Mouse (Mus musculus): ENCODE data around the gene Fgd3.

Fgd3 gene

DNA sequence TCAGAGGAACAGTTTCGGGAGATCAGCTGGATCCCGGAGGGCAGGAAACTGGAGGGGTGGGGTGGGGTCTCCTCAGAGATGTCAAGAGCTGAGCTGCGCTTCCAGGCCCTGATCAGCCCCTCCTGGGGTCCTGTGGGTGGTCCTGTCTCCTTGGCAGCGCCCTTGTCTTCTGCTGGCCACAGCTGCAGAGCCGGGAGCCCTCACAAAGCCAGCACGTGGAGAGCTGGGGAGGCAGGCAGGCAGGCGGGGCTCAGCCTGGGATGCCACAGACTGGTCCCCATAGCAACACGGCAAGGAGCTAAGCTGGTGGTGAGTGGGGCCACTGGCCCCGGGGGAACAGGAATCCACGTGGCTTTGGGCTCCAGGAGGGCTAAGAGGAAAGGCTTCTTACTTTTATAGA, at the start of gene Fgd3:
Gene Fgd3, minus strand, starts transcription at position 272 of the 400 bp plus-strand sequence.
- DNase-seq, result no peak

GRCm38 (mm10) chr13:49369404-49369803, 49.3 kb upstream of the Fgd3 start:
- no peak for DNase-seq

- no peak for DNase-seq
Observed at GRCm38 (mm10) chr13:49367657-49368440, 47.7 kb upstream of the Fgd3 start.

DNA sequence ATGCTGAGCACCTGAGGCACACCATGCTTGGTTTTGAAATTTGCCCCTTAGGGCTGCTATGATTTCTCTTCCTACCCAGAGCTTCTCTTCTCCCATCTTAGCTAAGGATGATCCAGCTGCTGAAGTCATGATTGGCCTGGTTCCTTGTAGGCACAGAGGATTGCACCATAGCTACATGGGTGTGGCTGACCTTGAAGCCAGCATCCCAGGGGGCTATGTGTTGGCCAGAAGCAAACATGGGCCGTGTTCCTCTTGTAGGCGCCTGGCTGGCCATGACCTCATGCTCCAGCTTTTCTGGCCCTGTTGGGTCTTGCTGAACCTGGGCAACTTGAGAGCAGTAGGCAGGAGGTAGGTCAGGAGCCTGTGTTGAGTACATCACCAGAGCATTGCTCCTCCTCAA, 44.6 kb upstream of the Fgd3 start:
- peak; percentile 27 for DNase-seq

DNA sequence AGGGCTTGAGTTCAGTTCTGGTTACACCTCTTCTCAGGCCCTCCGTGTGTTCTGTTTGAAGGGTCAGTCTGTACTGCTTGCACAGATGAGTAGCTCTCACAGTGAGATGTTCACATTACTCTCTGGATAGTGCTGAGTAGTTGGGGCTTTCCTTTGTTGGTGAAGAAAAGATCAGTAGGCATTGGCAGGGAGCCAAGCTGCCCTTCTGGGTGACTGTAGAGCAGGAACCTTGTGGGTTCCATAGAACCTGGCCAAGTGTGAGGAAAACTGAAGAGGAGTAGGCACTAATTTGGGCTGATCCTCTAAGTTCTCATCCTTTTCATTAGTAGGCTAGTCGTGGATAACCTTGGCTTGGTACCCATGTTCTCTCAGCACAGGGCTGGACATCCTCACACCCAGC, 42.7 kb upstream of the Fgd3 start:
- DNase-seq, result no peak

- no peak for DNase-seq
Observed at GRCm38 (mm10) chr13:49362364-49362763, 42.3 kb upstream of the Fgd3 start.

GRCm38 (mm10) chr13:49360906-49361406, 40.8 kb upstream of the Fgd3 start:
- DNase-seq, result no peak

- DNase-seq, result no peak
Observed at GRCm38 (mm10) chr13:49358184-49358583, 38.1 kb upstream of the Fgd3 start.

DNA sequence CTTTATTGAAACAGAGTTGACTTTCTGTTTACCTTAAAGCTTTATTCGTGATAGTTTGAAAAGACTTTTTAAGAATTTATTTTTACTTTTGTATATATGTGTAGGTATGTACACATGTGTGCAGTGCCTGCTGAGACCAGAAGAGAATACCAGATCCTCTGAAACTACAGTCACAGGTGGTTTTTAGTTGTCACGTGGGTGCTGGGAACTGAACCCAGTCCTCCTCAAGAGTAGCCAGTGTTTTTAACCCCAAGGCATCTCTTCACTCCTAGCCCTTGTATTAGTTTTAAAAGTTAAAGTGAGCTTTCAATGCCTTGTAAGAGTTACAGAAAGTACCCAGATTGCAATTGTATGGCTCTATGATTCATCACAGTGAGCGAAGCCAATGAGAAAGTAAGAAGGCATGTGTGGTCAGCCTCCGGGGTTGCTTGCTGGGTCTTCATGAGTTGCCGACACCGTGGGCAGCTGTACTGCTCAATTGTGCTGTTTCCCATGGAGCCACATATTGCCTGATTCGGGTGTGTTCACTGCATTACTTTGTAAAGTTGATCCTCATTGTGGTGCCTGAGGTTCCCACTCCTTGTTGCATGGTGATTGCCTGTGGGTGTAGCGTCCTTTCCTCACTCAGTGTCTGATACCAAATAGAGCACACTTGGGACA, 37.4 kb upstream of the Fgd3 start:
- no peak for DNase-seq

DNA sequence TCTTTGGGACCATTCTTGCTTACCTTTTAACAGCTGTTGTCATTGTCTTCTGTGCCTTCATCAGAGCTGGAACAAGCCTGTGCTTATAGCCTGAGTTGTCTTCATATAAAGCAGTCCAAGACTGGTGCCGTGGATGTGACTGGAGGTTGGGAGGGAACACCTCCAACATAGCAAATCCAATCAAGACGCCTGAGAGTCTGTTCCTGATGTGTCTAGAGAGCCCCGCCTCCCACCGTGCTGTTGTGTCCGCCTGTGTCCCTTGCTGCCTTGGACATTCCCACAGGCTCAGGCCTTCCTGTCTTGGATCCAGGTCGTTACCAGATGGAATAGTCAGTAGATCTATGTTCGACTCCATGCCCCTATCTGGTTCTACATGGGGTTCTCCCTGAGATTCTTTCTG, 36.0 kb upstream of the Fgd3 start:
- DNase-seq, result no peak

DNA sequence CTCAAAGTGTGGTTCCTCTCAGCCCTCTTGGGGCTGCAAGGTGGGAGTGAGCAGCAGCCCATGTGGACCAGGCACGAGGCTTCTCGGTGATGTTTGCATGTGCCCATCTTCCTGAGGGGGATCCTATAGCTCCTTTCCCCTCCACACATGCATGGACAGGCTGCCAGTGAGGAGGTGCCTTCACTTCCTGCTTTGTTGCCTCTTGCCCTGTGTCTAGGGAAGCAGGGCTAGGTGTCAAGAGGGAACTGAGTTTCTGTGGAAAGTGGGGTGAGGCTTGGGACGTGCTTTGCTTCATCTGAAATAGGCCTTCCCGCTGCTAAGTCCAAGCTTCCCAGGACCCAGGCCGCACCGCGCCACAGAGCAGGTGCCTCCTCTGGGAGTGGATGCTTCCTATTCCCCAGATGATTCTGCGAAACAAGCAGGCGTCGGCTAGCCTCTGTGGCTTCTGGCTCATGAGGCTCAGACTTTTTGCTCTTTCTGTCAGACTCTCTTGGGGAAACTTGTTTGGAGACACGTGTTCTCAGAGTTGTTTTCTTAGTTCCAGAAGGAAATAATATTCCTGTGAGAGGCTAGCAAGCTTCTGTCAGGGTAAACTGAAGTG, 35.5 kb upstream of the Fgd3 start:
- no peak for DNase-seq

GRCm38 (mm10) chr13:49353991-49354507, 33.9 kb upstream of the Fgd3 start:
- no peak for DNase-seq

DNA sequence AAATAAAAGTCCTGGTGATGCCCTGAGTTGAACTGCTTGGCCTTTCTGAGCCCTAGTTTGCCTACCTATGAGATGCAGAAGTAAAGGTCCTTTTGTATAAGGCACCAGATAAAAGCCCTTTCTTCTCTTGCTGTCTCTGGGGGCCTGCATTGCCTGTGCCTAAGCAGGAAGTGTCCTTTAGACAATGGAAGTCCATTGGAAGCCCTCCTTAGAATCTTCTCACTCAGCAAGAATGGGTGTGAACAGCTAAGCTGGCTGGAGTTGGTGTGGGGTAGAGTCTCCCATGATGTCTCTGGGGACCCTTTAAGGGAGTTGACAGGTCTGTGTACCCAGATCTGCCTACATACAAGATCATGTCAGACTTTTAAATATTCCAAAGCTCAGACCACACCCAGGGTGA, 33.3 kb upstream of the Fgd3 start:
- DNase-seq, result no peak

- DNase-seq, result no peak
Observed at GRCm38 (mm10) chr13:49352581-49353159, 32.6 kb upstream of the Fgd3 start.

DNA sequence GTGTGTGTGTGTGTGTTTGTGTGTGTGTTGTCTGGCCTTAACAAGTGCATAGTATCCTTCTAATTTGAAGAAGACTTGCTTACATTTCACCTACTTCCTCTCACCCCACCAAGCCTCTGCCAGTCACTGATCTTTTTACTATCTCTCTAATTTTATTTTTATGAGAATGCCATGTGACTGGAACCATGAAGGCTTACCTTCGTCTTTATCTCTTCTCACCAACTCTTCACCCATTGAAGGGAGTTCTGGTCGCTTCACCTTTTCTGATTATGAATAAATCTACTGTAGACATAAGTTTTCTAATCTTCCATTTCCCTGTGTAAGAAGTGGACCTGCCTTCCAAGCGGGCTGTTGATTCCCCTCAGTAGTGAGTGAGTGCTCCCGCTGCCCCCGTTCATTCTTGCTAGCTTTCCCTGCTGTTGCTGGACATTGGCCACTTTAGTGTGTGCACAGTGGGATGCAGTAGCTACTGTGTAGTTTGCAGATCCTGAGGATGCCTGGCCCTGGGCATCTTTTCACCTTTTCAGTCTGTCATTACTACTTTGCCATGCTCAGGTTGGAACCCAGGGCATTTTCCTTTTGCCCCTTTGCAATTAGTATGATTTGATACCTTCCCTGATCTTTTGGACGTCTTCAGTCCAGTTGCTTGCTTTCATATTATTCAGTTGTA, 29.9 kb upstream of the Fgd3 start:
- no peak for DNase-seq

DNA sequence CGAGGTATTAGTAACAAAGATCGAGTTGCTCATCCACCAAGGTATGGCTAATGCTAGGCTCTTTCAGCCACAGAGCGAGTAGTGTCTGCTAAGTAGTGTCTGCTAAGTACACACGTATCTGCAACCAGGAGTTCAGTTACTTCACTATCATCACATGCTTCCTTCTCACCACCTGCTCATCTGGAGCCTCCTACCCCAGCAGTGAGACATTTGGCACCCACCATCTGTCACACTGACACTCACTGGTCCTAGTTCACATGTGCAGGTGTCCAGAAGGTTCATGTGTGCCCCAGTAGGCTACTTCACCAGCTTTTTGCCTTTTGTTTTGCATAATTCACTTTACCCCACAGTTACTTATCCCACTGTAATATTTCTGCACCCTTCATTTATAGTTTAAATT, 29.2 kb upstream of the Fgd3 start:
- no peak for DNase-seq

DNA sequence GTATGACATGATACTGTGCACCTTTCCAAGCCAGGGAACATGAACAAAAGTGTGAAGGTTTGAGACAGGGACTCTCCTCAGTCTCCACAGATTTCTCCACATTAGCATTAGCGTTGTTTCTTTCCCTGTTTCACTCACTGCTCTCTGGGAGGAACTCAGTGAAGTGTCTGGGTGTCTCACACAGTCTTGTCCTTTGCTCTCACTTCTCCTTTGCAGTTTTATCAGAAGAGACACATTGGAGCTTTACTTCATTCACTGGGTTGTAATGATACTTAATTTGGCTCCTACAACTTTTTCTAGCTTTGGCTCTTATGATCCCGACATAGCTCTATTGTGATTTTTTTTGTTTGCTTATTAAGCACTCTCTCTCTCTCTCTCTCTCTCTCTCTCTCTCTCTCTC, 28.4 kb upstream of the Fgd3 start:
- no peak for DNase-seq

DNA sequence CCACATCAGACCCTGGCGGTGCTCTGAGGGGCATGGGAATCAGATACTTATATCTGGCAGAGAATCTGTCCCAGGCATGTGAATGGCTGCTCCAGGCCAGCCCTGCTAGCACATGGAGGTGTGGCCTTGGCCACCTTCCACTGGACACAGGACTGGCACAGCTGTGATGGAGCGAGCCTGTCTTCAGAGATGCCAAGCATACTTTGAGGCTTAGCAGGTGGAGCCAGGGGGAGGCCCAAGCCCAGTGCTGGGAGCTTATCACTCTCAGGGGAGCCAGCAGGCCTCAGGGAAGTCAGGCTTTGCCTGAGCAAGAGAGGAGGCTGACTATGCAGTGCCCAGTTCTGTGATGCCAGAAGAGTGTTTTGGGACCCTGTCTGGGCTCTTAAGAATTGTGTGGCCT, 25.4 kb upstream of the Fgd3 start:
- peak; percentile 74 for DNase-seq

DNA sequence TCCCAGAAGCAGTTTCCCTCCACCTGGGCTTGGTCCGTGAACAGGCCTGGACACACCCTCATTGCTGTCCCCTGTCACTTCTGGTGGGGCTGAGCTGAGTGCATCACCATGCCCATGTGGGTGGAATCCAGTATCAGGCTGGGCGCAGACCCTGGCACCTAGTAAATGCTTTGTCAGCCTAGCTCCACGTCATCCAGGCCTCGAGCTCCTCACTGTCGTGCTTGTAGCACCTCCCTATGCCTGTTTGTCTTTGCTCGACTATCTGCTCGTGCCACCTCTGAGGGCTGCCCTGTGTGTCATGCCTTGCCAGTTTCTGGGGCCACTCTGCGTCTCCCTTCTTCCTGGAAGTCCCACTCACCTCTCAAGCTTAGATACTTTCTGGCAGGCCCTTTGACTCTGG, 24.5 kb upstream of the Fgd3 start:
- DNase-seq, result no peak

- no peak for DNase-seq
Observed at GRCm38 (mm10) chr13:49342723-49343100, 22.6 kb upstream of the Fgd3 start.

DNA sequence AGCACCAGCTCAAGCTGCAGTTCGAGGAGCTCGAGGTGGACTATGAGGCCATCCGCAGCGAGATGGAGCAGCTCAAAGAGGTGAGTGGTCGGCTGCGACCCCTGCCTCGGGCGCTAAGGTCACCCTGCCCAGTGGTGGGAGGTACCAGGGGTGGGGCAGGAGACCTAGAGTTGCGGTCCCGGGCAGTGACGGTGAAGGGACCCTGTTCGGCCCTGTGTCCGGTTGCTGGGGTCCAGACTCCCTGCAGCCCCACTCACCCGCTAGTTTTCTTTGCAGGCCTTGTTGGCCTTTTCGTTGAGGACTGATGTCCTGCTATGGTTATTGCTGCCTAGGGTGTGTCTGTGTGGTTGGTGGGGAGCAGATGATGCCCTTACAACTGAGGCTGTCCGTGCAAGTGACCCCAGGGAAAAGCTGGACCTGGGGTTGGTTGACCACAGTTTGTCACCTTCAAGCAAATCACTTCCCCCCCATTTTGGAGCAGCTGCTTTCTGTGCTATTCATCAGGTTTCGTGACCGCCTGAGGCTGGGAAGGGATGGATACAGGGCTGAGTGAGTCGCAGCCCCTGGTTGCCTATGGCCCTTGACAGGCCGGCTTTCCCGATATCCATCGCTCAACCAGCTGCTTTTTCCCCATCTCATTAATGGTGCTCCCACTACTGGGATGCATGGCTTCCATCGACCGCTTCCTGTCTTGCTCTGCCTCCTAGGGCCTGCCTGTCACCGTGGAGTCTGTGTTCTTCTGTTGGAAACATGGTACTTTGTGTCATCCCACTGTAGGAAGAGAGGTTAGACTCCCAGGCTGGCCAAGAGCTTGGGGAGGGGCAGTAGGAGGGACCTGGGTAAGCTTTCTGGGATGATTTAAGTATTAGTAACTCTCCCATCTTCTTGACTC, 22.0 kb upstream of the Fgd3 start:
- DNase-seq, result no peak
